Mouse (Mus musculus) G1E (cell line): Measurements from ENCODE around the gene Tmprss13. TPM values are rescaled to one million over a fixed set of nuclear protein-coding genes. Genes with fewer than 3 reads are reported as not detected.
A peak's percentile ranks its signal among the peaks of the same experiment; 100 is the strongest.

Experiments
- ATAC-seq: 2 replicates; pipeline ENCODE4 v1.8.0; 2016; ENCODE audit warnings: mild to moderate bottlenecking; ENCODE audit not compliant: insufficient number of reproducible peaks, poor library complexity, low FRiP score, severe bottlenecking; ENCODE audit errors: extremely low read depth
- DNase-seq: peaks from one replicate; pipeline ENCODE4 v3.0.0; 2012; ENCODE audit warnings: low spot score
- H3K27me3 ChIP-seq: 2 replicates; pipeline ENCODE4 v1.6.1; 2012; ENCODE audit warnings: mild to moderate bottlenecking, low read length, inconsistent platforms; ENCODE audit not compliant: insufficient read depth
- H3K36me3 ChIP-seq: replicated peaks from 2 replicates; pipeline ENCODE3; 2012; ENCODE audit warnings: mild to moderate bottlenecking, inconsistent platforms
- H3K4me1 ChIP-seq: 2 replicates; pipeline ENCODE4 v1.6.1; 2012; ENCODE audit warnings: low read depth, low read length, inconsistent platforms, mixed read lengths; ENCODE audit not compliant: insufficient read depth
- H3K4me3 ChIP-seq: 2 replicates; pipeline ENCODE4 v1.5.1; 2012; ENCODE audit warnings: low read depth, mild to moderate bottlenecking, inconsistent platforms, low read length, moderate library complexity, mixed read lengths
- H3K9me3 ChIP-seq: replicated peaks from 2 replicates; pipeline ENCODE4 v1.6.1; 2012; ENCODE audit warnings: inconsistent platforms
- CTCF ChIP-seq: IDR thresholded peaks from 2 replicates; pipeline ENCODE4 v1.5.1; 2012; ENCODE audit warnings: low read depth, low read length, inconsistent platforms, mixed read lengths
- GATA1 ChIP-seq: IDR thresholded peaks from 2 replicates; pipeline ENCODE4 v1.6.1; 2012; ENCODE audit warnings: borderline replicate concordance, low read length, inconsistent platforms, mixed read lengths
- GATA2 ChIP-seq: IDR thresholded peaks from 2 replicates; pipeline ENCODE4 v1.6.1; 2012; ENCODE audit warnings: low read depth, low read length, inconsistent platforms, borderline replicate concordance
- POLR2AphosphoS5 ChIP-seq: IDR thresholded peaks from 2 replicates; pipeline ENCODE4 v1.6.1; 2012; ENCODE audit warnings: low read depth, low read length, inconsistent platforms; ENCODE audit not compliant: insufficient replicate concordance
- TAL1 ChIP-seq: conservative IDR thresholded peaks from 2 replicates; pipeline ENCODE4 v1.6.1; 2012; ENCODE audit warnings: low read depth, low read length, inconsistent platforms, mixed read lengths
- polyA plus RNA-seq: library from polyadenylated mRNA; stranded (reverse); fragments of >175 nt; gene quantifications from 2 replicates; pipeline ENCODE4 v1.2.3, GENCODE M21; 2012
- total RNA-seq, 2 experiments: library from RNA; stranded (forward) in 1 of 2; stranded (reverse) in 1 of 2; fragments of 200-1000 nt in 1 of 2; fragments of >200 nt in 1 of 2; fragmentation: Nextera tagmentation in 1 of 2; gene quantifications; 2 replicates each; pipeline ENCODE4 v1.2.3; 2014 to 2017

Gene Tmprss13
- total and polyA plus RNA-seq, 3 experiments, result 0.05 TPM; not detected in 2

- DNase-seq (no peak), ATAC-seq (no peak)
- H3K4me1 ChIP-seq, result no peaks in the 10 kb centered on the region
- TF ChIP-seq CTCF (no peak), GATA2 (no peak), POLR2AphosphoS5 (no peak), TAL1 (no peak), GATA1 (no peak)
- no peaks in the 10 kb centered on the region for H3K36me3 ChIP-seq
- no peak overlapping the region for H3K4me3 ChIP-seq
- H3K9me3 ChIP-seq, result no peaks in the 10 kb centered on the region
- H3K27me3 ChIP-seq, result no peaks in the 10 kb centered on the region
These were observed 65.0 kb downstream of the Tmprss13 start for GRCm38 (mm10) chr9:45383883-45384282.

- ATAC-seq (no peak), DNase-seq (no peak)
- Histone ChIP-seq H3K4me1 (no peaks in the 10 kb centered on the region), H3K36me3 (no peaks in the 10 kb centered on the region), H3K9me3 (no peaks in the 10 kb centered on the region), H3K4me3 (no peak overlapping the region), H3K27me3 (no peaks in the 10 kb centered on the region)
- TF ChIP-seq GATA2 (no peak), TAL1 (no peak), POLR2AphosphoS5 (no peak), CTCF (no peak), GATA1 (no peak)
These were observed 67.8 kb downstream of the Tmprss13 start for GRCm38 (mm10) chr9:45386698-45387097.

- no peaks in the 10 kb centered on the region for H3K36me3 ChIP-seq
- no peaks in the 10 kb centered on the region for H3K27me3 ChIP-seq
- H3K9me3 ChIP-seq, result no peaks in the 10 kb centered on the region
- no peaks in the 10 kb centered on the region for H3K4me1 ChIP-seq
- TF ChIP-seq TAL1 (no peak), CTCF (peak; percentile 82)
- ATAC-seq, result no peak
- DNase-seq, result peak; percentile 38
- H3K4me3 ChIP-seq, result no peak overlapping the region
These were observed 69.6 kb downstream of the Tmprss13 start for GRCm38 (mm10) chr9:45388385-45388994.

- TF ChIP-seq POLR2AphosphoS5 (no peak), GATA2 (no peak), CTCF (no peak), TAL1 (no peak), GATA1 (no peak)
- Histone ChIP-seq H3K9me3 (no peaks in the 10 kb centered on the region), H3K27me3 (no peaks in the 10 kb centered on the region), H3K4me1 (no peaks in the 10 kb centered on the region), H3K36me3 (no peaks in the 10 kb centered on the region), H3K4me3 (no peak overlapping the region)
- ATAC-seq, result no peak
- no peak for DNase-seq
These were observed 70.7 kb downstream of the Tmprss13 start for GRCm38 (mm10) chr9:45389596-45389995.

GRCm38 (mm10) chr9:45391299-45391698, 72.4 kb downstream of the Tmprss13 start:
- no peaks in the 10 kb centered on the region for H3K27me3 ChIP-seq
- ATAC-seq (no peak), DNase-seq (no peak)
- TF ChIP-seq TAL1 (no peak), CTCF (no peak), POLR2AphosphoS5 (no peak), GATA1 (no peak), GATA2 (no peak)
- H3K36me3 ChIP-seq, result no peaks in the 10 kb centered on the region
- H3K9me3 ChIP-seq, result no peaks in the 10 kb centered on the region
- no peak overlapping the region for H3K4me3 ChIP-seq
- no peaks in the 10 kb centered on the region for H3K4me1 ChIP-seq

GRCm38 (mm10) chr9:45395218-45395617, 76.3 kb downstream of the Tmprss13 start:
- Histone ChIP-seq H3K4me1 (no peaks in the 10 kb centered on the region), H3K9me3 (no peaks in the 10 kb centered on the region), H3K27me3 (no peaks in the 10 kb centered on the region), H3K4me3 (no peak overlapping the region), H3K36me3 (no peaks in the 10 kb centered on the region)
- TF ChIP-seq TAL1, result no peak
- no peak for TF ChIP-seq CTCF
- TF ChIP-seq GATA2, result no peak
- TF ChIP-seq GATA1, result no peak
- TF ChIP-seq POLR2AphosphoS5, result no peak
- ATAC-seq (no peak), DNase-seq (no peak)

- TF ChIP-seq GATA1, result no peak
- no peak for TF ChIP-seq POLR2AphosphoS5
- TF ChIP-seq TAL1, result no peak
- no peak for TF ChIP-seq GATA2
- TF ChIP-seq CTCF, result no peak
- DNase-seq, result no peak
- H3K4me3 ChIP-seq, result no peak overlapping the region
- H3K9me3 ChIP-seq, result no peaks in the 10 kb centered on the region
- no peaks in the 10 kb centered on the region for H3K36me3 ChIP-seq
- peaks cover 1% of the 10 kb centered on the region; the same call in 1 of the 2 replicates for H3K27me3 ChIP-seq
- no peak for ATAC-seq
- no peaks in the 10 kb centered on the region for H3K4me1 ChIP-seq
These were observed 76.9 kb downstream of the Tmprss13 start for GRCm38 (mm10) chr9:45395796-45396195.

Other genes starting within 250 kb of the Tmprss13 start
- not detected in 2 replicates for gene Jaml, start 239.9 kb upstream of the Tmprss13 start, total RNA-seq (2014; fragmentation: Nextera tagmentation)
- gene Jaml, start 239.9 kb upstream of the Tmprss13 start, total RNA-seq (2017), result not detected in 2 replicates
- not detected in 2 replicates for gene Jaml, start 239.9 kb upstream of the Tmprss13 start, polyA plus RNA-seq
- not detected in 2 replicates for gene Scn2b, start 201.3 kb upstream of the Tmprss13 start, total RNA-seq (2014; fragmentation: Nextera tagmentation)
- gene Scn2b, start 201.3 kb upstream of the Tmprss13 start, total RNA-seq (2017), result 0.05 and 0.06 TPM in 2 replicates
- not detected in 2 replicates for gene Scn2b, start 201.3 kb upstream of the Tmprss13 start, polyA plus RNA-seq
- not detected in 2 replicates for gene Scn4b, start 180.7 kb upstream of the Tmprss13 start, total RNA-seq (2014; fragmentation: Nextera tagmentation)
- gene Scn4b, start 180.7 kb upstream of the Tmprss13 start, total RNA-seq (2017), result 0.05 TPM in 1 of 2 replicates, not detected in the other
- gene Scn4b, start 180.7 kb upstream of the Tmprss13 start, polyA plus RNA-seq, result not detected in 2 replicates
- not detected in 2 replicates for gene BC049352, start 137.1 kb upstream of the Tmprss13 start, total RNA-seq (2014; fragmentation: Nextera tagmentation)
- 0.22 TPM in 1 of 2 replicates, not detected in the other for gene BC049352, start 137.1 kb upstream of the Tmprss13 start, total RNA-seq (2017)
- gene BC049352, start 137.1 kb upstream of the Tmprss13 start, polyA plus RNA-seq, result not detected in 2 replicates
- not detected in 2 replicates for gene Tmprss4, start 115.0 kb upstream of the Tmprss13 start, total RNA-seq (2014; fragmentation: Nextera tagmentation)
- gene Tmprss4, start 115.0 kb upstream of the Tmprss13 start, total RNA-seq (2017), result 0.11 TPM in 1 of 2 replicates, not detected in the other
- gene Tmprss4, start 115.0 kb upstream of the Tmprss13 start, polyA plus RNA-seq, result not detected in 2 replicates
- gene Il10ra, start 50.0 kb upstream of the Tmprss13 start, total RNA-seq (2014; fragmentation: Nextera tagmentation), result 0.45 TPM in 1 of 2 replicates, not detected in the other
- 0.16 and 0.17 TPM in 2 replicates for gene Il10ra, start 50.0 kb upstream of the Tmprss13 start, total RNA-seq (2017)
- gene Il10ra, start 50.0 kb upstream of the Tmprss13 start, polyA plus RNA-seq, result 0.07 and 0.09 TPM in 2 replicates
- not detected in 2 replicates for gene Fxyd6, start 51.1 kb downstream of the Tmprss13 start, total RNA-seq (2014; fragmentation: Nextera tagmentation)
- 0.06 and 0.16 TPM in 2 replicates for gene Fxyd6, start 51.1 kb downstream of the Tmprss13 start, total RNA-seq (2017)
- not detected in 2 replicates for gene Fxyd6, start 51.1 kb downstream of the Tmprss13 start, polyA plus RNA-seq
- gene Fxyd2, start 80.6 kb downstream of the Tmprss13 start, total RNA-seq (2014; fragmentation: Nextera tagmentation), result not detected in 2 replicates
- gene Fxyd2, start 80.6 kb downstream of the Tmprss13 start, total RNA-seq (2017), result 0.38 TPM in 1 of 2 replicates, not detected in the other
- gene Fxyd2, start 80.6 kb downstream of the Tmprss13 start, polyA plus RNA-seq, result not detected in 2 replicates
- gene Dscaml1, start 107.5 kb downstream of the Tmprss13 start, total RNA-seq (2014; fragmentation: Nextera tagmentation), result not detected in 2 replicates
- under 0.01 and 0.22 TPM in 2 replicates for gene Dscaml1, start 107.5 kb downstream of the Tmprss13 start, total RNA-seq (2017)
- gene Dscaml1, start 107.5 kb downstream of the Tmprss13 start, polyA plus RNA-seq, result not detected in 2 replicates